Mouse (Mus musculus): ENCODE measurements at regions not wholly inside any gene's neighbourhood (a gene's known extent, or its start where the extent isn't known, plus 50 kb on each side); places are given as distances from the start of the nearest gene placed in this dataset.

GRCm38 (mm10) chr1:72002471-72003116 lies 209.5 kb downstream of the Mreg start:
- peak; percentile 37 to 46 for DNase-seq (ENCODE audit: low spot score in 2 of 2)

- DNase-seq (ENCODE audit: low spot score in 2 of 2): no peak
These were observed 211.4 kb downstream of the Mreg start for GRCm38 (mm10) chr1:72000741-72001140.

GRCm38 (mm10) chr1:71996828-71997227 lies 215.3 kb downstream of the Mreg start:
- DNase-seq (ENCODE audit: low spot score in 2 of 2): no peak

GRCm38 (mm10) chr1:71996234-71996619 lies 215.9 kb downstream of the Mreg start:
- DNase-seq (ENCODE audit: low spot score in 2 of 2): no peak

GRCm38 (mm10) chr1:71995573-71996233 lies 216.4 kb downstream of the Mreg start:
- DNase-seq (ENCODE audit: low spot score in 2 of 2): no peak

- DNase-seq (ENCODE audit: low spot score in 2 of 2): no peak
These were observed 221.2 kb downstream of the Mreg start for GRCm38 (mm10) chr1:71990936-71991335.

- DNase-seq (ENCODE audit: low spot score in 2 of 2): no peak
These were observed 224.0 kb downstream of the Mreg start for GRCm38 (mm10) chr1:71988086-71988485.

- DNase-seq (ENCODE audit: low spot score in 2 of 2): no peak
These were observed 226.1 kb downstream of the Mreg start for GRCm38 (mm10) chr1:71986047-71986446.

- no peak for DNase-seq (ENCODE audit: low spot score in 2 of 2)
These were observed 228.3 kb downstream of the Mreg start for GRCm38 (mm10) chr1:71983786-71984185.

- no peak for DNase-seq (ENCODE audit: low spot score in 2 of 2)
These were observed 229.5 kb downstream of the Mreg start for GRCm38 (mm10) chr1:71982423-71983262.

GRCm38 (mm10) chr1:71980624-71981023 lies 231.5 kb downstream of the Mreg start:
- no peak for DNase-seq (ENCODE audit: low spot score in 2 of 2)

- no peak for DNase-seq (ENCODE audit: low spot score in 2 of 2)
These were observed 232.8 kb downstream of the Mreg start for GRCm38 (mm10) chr1:71979261-71979660.

- DNase-seq (ENCODE audit: low spot score in 2 of 2): no peak
These were observed 234.7 kb downstream of the Mreg start for GRCm38 (mm10) chr1:71977361-71977760.

GRCm38 (mm10) chr1:71974715-71975114 lies 237.4 kb downstream of the Mreg start:
- DNase-seq (ENCODE audit: low spot score in 2 of 2): no peak

GRCm38 (mm10) chr1:71971943-71972342 lies 240.2 kb downstream of the Mreg start:
- DNase-seq (ENCODE audit: low spot score in 2 of 2): peak; percentile 4 to 8

- no peak for DNase-seq (ENCODE audit: low spot score in 2 of 2)
These were observed 241.3 kb downstream of the Mreg start for GRCm38 (mm10) chr1:71970771-71971170.

- no peak for DNase-seq (ENCODE audit: low spot score in 2 of 2)
These were observed 244.5 kb downstream of the Mreg start for GRCm38 (mm10) chr1:71967574-71968104.

GRCm38 (mm10) chr1:71964450-71965126 lies 247.5 kb downstream of the Mreg start:
- DNase-seq (ENCODE audit: low spot score in 2 of 2): no peak

- no peak for DNase-seq (ENCODE audit: low spot score in 2 of 2)
These were observed 255.2 kb downstream of the Mreg start for GRCm38 (mm10) chr1:71956940-71957339.

- DNase-seq (ENCODE audit: low spot score in 2 of 2): no peak
These were observed 256.8 kb downstream of the Mreg start for GRCm38 (mm10) chr1:71955331-71955730.

- no peak for DNase-seq (ENCODE audit: low spot score in 2 of 2)
These were observed 258.8 kb downstream of the Mreg start for GRCm38 (mm10) chr1:71953292-71953691.

GRCm38 (mm10) chr1:71949549-71949948 lies 262.6 kb downstream of the Mreg start:
- DNase-seq (ENCODE audit: low spot score in 2 of 2): no peak

Data from right cerebral cortex, adult 2 months (tissue).